Mouse (Mus musculus) gastrocnemius, postnatal 25 days (tissue): ENCODE results near the gene Lcmt1. TPM values are rescaled to one million over a fixed set of nuclear protein-coding genes. Genes with fewer than 3 reads are reported as not detected.

Experiments used
- DNase-seq: peaks from one replicate; pipeline ENCODE4 v3.0.0; 2022
- long read RNA-seq, 2 experiments: library from polyadenylated mRNA; stranded (forward); transcript quantifications; one replicate each; pipeline ENCODE4 v2.0.0; 2021
- total RNA-seq, 2 experiments: library from RNA; stranded (reverse); gene quantifications; 1 replicate in 1 of 2; 2 replicates in 1 of 2; pipeline ENCODE4 v1.2.3; 2021

Gene Lcmt1
- 10 to 100 TPM; 22.9 to 23.9 TPM for total RNA-seq
- long read RNA-seq, experiment 1, transcript Lcmt1-201 (11 exons, 1,369 nt): major isoform, 23 of 31 reads
- long read RNA-seq, experiment 1, partial matches to known transcripts: 3 of 31 reads
- long read RNA-seq, experiment 1, other reads (novel, unspliced or antisense): 5 of 31 reads
- long read RNA-seq, experiment 2, transcript Lcmt1-201 (11 exons, 1,369 nt): major isoform, 42 of 50 reads
- long read RNA-seq, experiment 2, partial matches to known transcripts: 2 of 50 reads
- long read RNA-seq, experiment 2, other reads (novel, unspliced or antisense): 6 of 50 reads

GRCm38 (mm10) chr7:123369759-123370481, at the start of gene Lcmt1, which contains the start of gene Arhgap17:
Lcmt1 (plus strand) TSS chr7:123369784.
Arhgap17 (minus strand) TSS chr7:123369915.
- peak; percentile 97 for DNase-seq

GRCm38 (mm10) chr7:123322452-123323121, 47.0 kb upstream of the Lcmt1 start:
- DNase-seq: no peak

- DNase-seq: peak; percentile 33
Observed at GRCm38 (mm10) chr7:123323388-123323787, 46.2 kb upstream of the Lcmt1 start.

- DNase-seq: no peak
Observed at GRCm38 (mm10) chr7:123324105-123324504, 45.5 kb upstream of the Lcmt1 start.

GRCm38 (mm10) chr7:123326062-123326461, 43.5 kb upstream of the Lcmt1 start:
- DNase-seq: no peak

- DNase-seq: no peak
Observed at GRCm38 (mm10) chr7:123326901-123327300, 42.7 kb upstream of the Lcmt1 start.

- no peak for DNase-seq
Observed at GRCm38 (mm10) chr7:123327909-123328308, 41.7 kb upstream of the Lcmt1 start.

GRCm38 (mm10) chr7:123330506-123330905, 39.1 kb upstream of the Lcmt1 start:
- DNase-seq: peak; percentile 12

GRCm38 (mm10) chr7:123336322-123336721, 33.3 kb upstream of the Lcmt1 start:
- DNase-seq: no peak

GRCm38 (mm10) chr7:123338351-123338750, 31.2 kb upstream of the Lcmt1 start:
- DNase-seq: no peak

GRCm38 (mm10) chr7:123341896-123342295, 27.7 kb upstream of the Lcmt1 start:
- peak; percentile 49 for DNase-seq

- DNase-seq: no peak
Observed at GRCm38 (mm10) chr7:123344079-123344780, 25.4 kb upstream of the Lcmt1 start.

- DNase-seq: no peak
Observed at GRCm38 (mm10) chr7:123345041-123345544, 24.5 kb upstream of the Lcmt1 start.

GRCm38 (mm10) chr7:123346631-123347290, 22.8 kb upstream of the Lcmt1 start:
- no peak for DNase-seq

- DNase-seq: no peak
Observed at GRCm38 (mm10) chr7:123349813-123350212, 19.8 kb upstream of the Lcmt1 start.

- no peak for DNase-seq
Observed at GRCm38 (mm10) chr7:123350243-123350642, 19.3 kb upstream of the Lcmt1 start.

- no peak for DNase-seq
Observed at GRCm38 (mm10) chr7:123353081-123353480, 16.5 kb upstream of the Lcmt1 start.

GRCm38 (mm10) chr7:123353879-123354278, 15.7 kb upstream of the Lcmt1 start:
- no peak for DNase-seq

GRCm38 (mm10) chr7:123354392-123354791, 15.2 kb upstream of the Lcmt1 start:
- DNase-seq: no peak

- no peak for DNase-seq
Observed at GRCm38 (mm10) chr7:123354851-123355250, 14.7 kb upstream of the Lcmt1 start.

- no peak for DNase-seq
Observed at GRCm38 (mm10) chr7:123356158-123356557, 13.4 kb upstream of the Lcmt1 start.

- DNase-seq: no peak
Observed at GRCm38 (mm10) chr7:123359101-123359500, 10.5 kb upstream of the Lcmt1 start.
